Mouse (Mus musculus): ENCODE measurements around the gene 4930512M02Rik.

Gene 4930512M02Rik

DNA sequence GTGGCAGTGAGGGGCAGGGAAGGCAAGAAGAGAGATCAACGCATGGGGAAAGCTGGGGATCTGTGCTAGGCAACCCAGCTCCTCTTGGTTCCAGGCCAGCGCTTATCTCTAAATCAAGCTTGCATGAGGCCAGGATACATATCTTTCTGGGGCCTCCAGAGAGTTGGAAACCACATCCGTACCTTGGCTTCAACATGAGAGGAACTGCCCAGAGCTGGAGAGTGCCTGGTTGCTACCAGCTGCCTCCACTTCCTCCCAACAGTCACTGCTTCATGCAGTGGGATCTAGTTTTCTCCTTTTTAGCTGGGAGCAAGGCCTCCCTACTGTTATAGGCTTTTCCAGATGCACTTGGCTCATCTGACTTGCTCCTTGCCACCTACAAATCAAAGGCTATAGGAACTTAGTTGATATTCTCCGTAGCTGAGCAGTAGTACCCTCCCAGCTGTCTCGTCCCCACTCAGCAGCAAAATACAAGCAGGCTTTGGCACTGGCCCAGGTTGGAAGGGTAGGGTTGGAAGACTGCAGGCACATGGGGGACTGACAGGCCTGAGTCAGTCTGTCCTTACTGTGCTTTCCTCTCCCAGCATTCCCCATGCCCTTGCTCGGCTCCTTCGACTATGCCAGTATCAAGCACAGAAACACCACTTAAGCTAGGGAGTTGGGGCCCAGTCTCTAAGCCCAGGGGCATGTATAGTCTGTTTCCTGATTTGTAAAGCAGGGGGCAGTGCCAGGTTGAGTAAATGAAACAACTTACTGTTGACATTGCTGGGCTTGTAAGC, 63.2 kb downstream of the 4930512M02Rik start:
- no peak for DNase-seq (ENCODE audit: low spot score)

- no peak for DNase-seq (ENCODE audit: low spot score)
Observed at GRCm38 (mm10) chr11:11561118-11561517, 66.5 kb downstream of the 4930512M02Rik start.

DNA sequence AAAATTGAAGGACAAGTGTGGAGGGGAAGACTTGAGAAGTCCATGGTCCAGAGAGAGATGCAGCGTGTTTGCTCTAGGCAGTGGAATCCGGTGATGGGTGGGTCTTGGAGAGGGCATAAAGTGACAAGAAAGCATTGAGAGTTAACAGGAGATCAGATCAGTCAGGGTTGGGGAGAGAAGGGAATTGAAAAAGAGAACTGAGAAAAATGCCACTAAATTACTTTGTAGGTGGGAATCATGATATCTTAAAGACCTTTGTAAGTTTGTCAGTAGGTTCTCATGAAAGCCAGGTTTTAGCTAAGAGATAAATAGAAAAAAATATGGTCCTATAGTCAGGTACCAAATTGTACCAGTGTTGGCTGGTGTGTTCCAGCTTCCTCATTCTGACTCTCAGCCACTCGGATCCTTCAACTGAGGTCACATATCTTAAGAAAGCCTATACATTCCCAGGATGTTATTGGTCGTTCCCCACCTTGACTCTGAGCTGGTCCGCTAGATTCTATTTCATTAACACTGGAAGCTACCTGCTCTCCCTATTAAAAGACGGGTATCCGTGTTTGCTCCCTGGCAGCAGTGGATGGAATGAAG, 68.4 kb downstream of the 4930512M02Rik start:
- no peak for DNase-seq (ENCODE audit: low spot score)

- DNase-seq (ENCODE audit: low spot score): no peak
Observed at GRCm38 (mm10) chr11:11558662-11559061, 69.0 kb downstream of the 4930512M02Rik start.

GRCm38 (mm10) chr11:11557173-11557967, 70.3 kb downstream of the 4930512M02Rik start:
- peak; percentile 71 for DNase-seq (ENCODE audit: low spot score)

DNA sequence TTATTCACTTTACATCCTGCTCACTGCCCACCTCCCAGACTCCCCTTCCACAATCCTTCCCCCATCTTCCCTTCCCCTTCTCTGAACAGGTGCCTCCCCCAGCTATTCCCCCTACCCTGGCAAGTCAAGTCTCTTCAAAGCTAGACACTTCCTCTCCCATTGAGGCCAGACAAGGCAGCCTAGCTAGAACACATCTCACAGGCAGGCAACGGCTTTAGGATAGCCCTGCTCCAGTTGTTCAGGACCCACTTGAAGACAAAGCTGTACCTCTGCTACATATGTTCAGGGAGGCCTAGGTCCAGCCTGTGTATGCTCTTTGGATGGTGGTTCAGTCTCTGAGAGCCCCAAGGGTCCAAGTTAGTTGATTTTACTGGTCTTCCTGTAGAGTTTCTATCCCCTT, 71.4 kb downstream of the 4930512M02Rik start:
- no peak for DNase-seq (ENCODE audit: low spot score)

GRCm38 (mm10) chr11:11555563-11555962, 72.1 kb downstream of the 4930512M02Rik start:
- no peak for DNase-seq (ENCODE audit: low spot score)

DNA sequence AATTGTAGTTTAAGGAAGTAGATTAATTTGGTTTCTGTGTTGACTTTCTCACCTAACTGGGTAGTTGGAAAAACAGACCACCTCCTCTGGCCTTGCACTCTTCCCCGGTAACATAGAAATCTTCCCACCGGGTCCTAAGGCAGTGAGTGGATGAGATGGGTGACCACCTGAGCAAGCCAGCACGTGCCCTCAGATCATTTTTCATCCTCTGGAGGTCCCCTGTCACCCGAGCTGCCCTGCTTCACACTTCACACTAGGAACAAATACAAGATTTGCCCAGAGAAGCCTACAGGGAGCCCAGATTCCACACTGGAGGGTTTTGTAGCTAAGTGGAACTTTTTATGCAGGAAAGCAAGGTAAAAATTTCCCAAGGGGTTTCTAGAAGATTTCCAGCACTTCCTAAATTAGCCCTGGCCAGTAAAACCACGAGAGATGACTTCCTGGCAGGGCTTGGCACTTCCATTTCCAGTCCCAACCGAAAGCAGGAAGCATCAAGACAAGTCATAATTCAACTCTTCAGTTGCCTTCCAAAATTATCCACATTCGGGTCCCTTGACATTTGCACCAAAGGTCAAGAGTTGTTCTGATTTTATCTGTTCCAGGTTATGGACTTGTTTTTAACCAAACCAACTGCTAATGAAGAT, 79.9 kb downstream of the 4930512M02Rik start:
- no peak for DNase-seq (ENCODE audit: low spot score)

- no peak for DNase-seq (ENCODE audit: low spot score)
Observed at GRCm38 (mm10) chr11:11546903-11547511, 80.6 kb downstream of the 4930512M02Rik start.

GRCm38 (mm10) chr11:11545948-11546347, 81.7 kb downstream of the 4930512M02Rik start:
- no peak for DNase-seq (ENCODE audit: low spot score)

Data from retina, embryonic 14.5 days (tissue).